Mouse (Mus musculus) heart, postnatal 14 days (tissue): ENCODE results near the gene Tcap. TPM values are rescaled to one million over a fixed set of nuclear protein-coding genes. Genes with fewer than 3 reads are reported as not detected.
A peak's percentile ranks its signal among the peaks of the same experiment; 100 is the strongest.

Experiments
- DNase-seq, 2 experiments: peaks; one replicate each; pipeline ENCODE4 v3.0.0; 2021 to 2022
- intact Hi-C: fragments of 180-260 bp; cut with DNase I; formaldehyde crosslinking; loops from one replicate; pipeline ENCODE4 v1.15.1; 2025
- total RNA-seq, 2 experiments: library from RNA; stranded (reverse); gene quantifications; 2 replicates each; pipeline ENCODE4 v1.2.3; 2021

Tcap gene
- total RNA-seq, 2 experiments from 2014 or later, result 841 to 967 TPM

GRCm38 (mm10) chr11:98400161-98400726 is 16.6 kb downstream of the Tcap start, which contains the start of gene Pgap3:
Gene Pgap3 (minus strand): TSS chr11:98400490.
- intact Hi-C loops, result loop anchor here (5.0 kb wide), 1 partner anchor 37 kb away; the partner anchor contains the start of gene Mien1

GRCm38 (mm10) chr11:98400816-98401215 is 17.2 kb downstream of the Tcap start:
- no peak for DNase-seq
- intact Hi-C loops, result loop anchor here (5.0 kb wide), 1 partner anchor 36 kb away; the partner anchor contains the start of gene Mien1

More at GRCm38 (mm10) chr11:98400161-98400726, 16.6 kb downstream of the Tcap start, which contains the start of gene Pgap3:
- DNase-seq, result peak; percentile 82 to 84

- DNase-seq, result no peak
- intact Hi-C loops, result no loop called here
Measured at GRCm38 (mm10) chr11:98406621-98407020, 23.0 kb downstream of the Tcap start.

GRCm38 (mm10) chr11:98408872-98409271 is 25.3 kb downstream of the Tcap start:
- DNase-seq, result no peak
- intact Hi-C loops, result no loop called here

GRCm38 (mm10) chr11:98409341-98409822 is 25.8 kb downstream of the Tcap start:
- DNase-seq, result peak in 1 of 2 experiments; percentile 42

GRCm38 (mm10) chr11:98412273-98412796 is 28.7 kb downstream of the Tcap start, which contains the start of gene Erbb2:
Gene Erbb2 (plus strand): TSS chr11:98412470.
- intact Hi-C loops, result loop anchor here (2.0 kb wide), 1 partner anchor 26 kb away; the partner anchor contains the start of gene Mien1

More at GRCm38 (mm10) chr11:98409341-98409822, 25.8 kb downstream of the Tcap start:
- intact Hi-C loops, result no loop called here

GRCm38 (mm10) chr11:98412797-98413301 is 29.2 kb downstream of the Tcap start:
- DNase-seq, result peak; percentile 39 to 46
- intact Hi-C loops, result loop anchor here (2.0 kb wide), 1 partner anchor 26 kb away; the partner anchor contains the start of gene Mien1

More at GRCm38 (mm10) chr11:98412273-98412796, 28.7 kb downstream of the Tcap start, which contains the start of gene Erbb2:
- peak; percentile 76 to 80 for DNase-seq

GRCm38 (mm10) chr11:98413731-98414130 is 30.1 kb downstream of the Tcap start:
- DNase-seq, result no peak
- intact Hi-C loops, result loop anchor here (2.0 kb wide), 1 partner anchor 25 kb away; the partner anchor contains the start of gene Mien1

GRCm38 (mm10) chr11:98414162-98414561 is 30.6 kb downstream of the Tcap start:
- intact Hi-C loops, result no loop called here
- no peak for DNase-seq

- intact Hi-C loops, result no loop called here
- no peak for DNase-seq
Measured at GRCm38 (mm10) chr11:98417074-98417473, 33.5 kb downstream of the Tcap start.

- DNase-seq, result no peak
- intact Hi-C loops, result no loop called here
Measured at GRCm38 (mm10) chr11:98418273-98418672, 34.7 kb downstream of the Tcap start.

- intact Hi-C loops, result no loop called here
Measured at GRCm38 (mm10) chr11:98418939-98419547, 35.4 kb downstream of the Tcap start.

GRCm38 (mm10) chr11:98426592-98426991 is 43.0 kb downstream of the Tcap start:
- DNase-seq, result no peak
- intact Hi-C loops, result no loop called here

More at GRCm38 (mm10) chr11:98418939-98419547, 35.4 kb downstream of the Tcap start:
- DNase-seq, result no peak

GRCm38 (mm10) chr11:98428436-98428835 is 44.8 kb downstream of the Tcap start:
- intact Hi-C loops, result no loop called here
- no peak for DNase-seq

- no peak for DNase-seq
- intact Hi-C loops, result no loop called here
Measured at GRCm38 (mm10) chr11:98431743-98432502, 48.3 kb downstream of the Tcap start.

Other genes starting within 250 kb of the Tcap start
- gene Fbxl20, start 233.4 kb upstream of the Tcap start, total RNA-seq, result 10 to 100 TPM; 19.7 to 22.4 TPM
- 10 to 100 TPM; 38.0 to 42.9 TPM for gene Med1, start 190.5 kb upstream of the Tcap start, total RNA-seq
- 10 to 100 TPM; 26.3 to 27.6 TPM for gene Cdk12, start 180.8 kb upstream of the Tcap start, total RNA-seq
- gene Neurod2, start 54.2 kb upstream of the Tcap start, total RNA-seq, result not detected
- 1 to 10 TPM; 1.8 to 3.0 TPM for gene Ppp1r1b, start 35.4 kb upstream of the Tcap start, total RNA-seq
- 10 to 100 TPM; 21.7 to 23.3 TPM for gene Stard3, start 25.4 kb upstream of the Tcap start, total RNA-seq
- under 1 TPM; 0.41 to 0.61 TPM for gene Pnmt, start 2.6 kb downstream of the Tcap start, total RNA-seq
- 10 to 100 TPM; 11.7 to 11.9 TPM for gene Pgap3, start 16.7 kb downstream of the Tcap start, total RNA-seq
- gene Erbb2, start 28.7 kb downstream of the Tcap start, total RNA-seq, result 10 to 100 TPM; 11.3 TPM
- gene Mien1, start 55.2 kb downstream of the Tcap start, total RNA-seq, result 10 to 100 TPM; 44.6 to 52.6 TPM
- under 1 TPM in 1 of 2 experiments, not detected in 1; 0.36 TPM for gene Grb7, start 62.6 kb downstream of the Tcap start, total RNA-seq
- 1 to 10 TPM in 1 of 2 experiments, under 1 TPM in 1; 0.81 to 5.4 TPM for gene Ikzf3, start 162.2 kb downstream of the Tcap start, total RNA-seq
- not detected for gene Zpbp2, start 167.3 kb downstream of the Tcap start, total RNA-seq
- 10 to 100 TPM; 35.0 to 37.1 TPM for gene Ormdl3, start 203.6 kb downstream of the Tcap start, total RNA-seq
- gene Lrrc3c, start 214.5 kb downstream of the Tcap start, total RNA-seq, result not detected
- gene Gm12355, start 241.8 kb downstream of the Tcap start, total RNA-seq, result 10 to 100 TPM in 1 of 2 experiments, 1 to 10 TPM in 1; 8.8 to 12.9 TPM
- gene Gsdma3, start 242.5 kb downstream of the Tcap start, total RNA-seq, result 1 to 10 TPM; 4.4 to 4.5 TPM